13 mouse cellular contexts compared by ENCODE assay signal in genomic region chr1:104957046-104957445, GRCm38 (mm10).
A peak's percentile ranks its signal among the peaks of the same experiment; 100 is the strongest.
DNase-seq lines count a peak whose midpoint lies in the region; ATAC-seq lines count a peak whose summit lies in the region.
"Had no signal": no experiment of that assay in that cellular context is flagged by ENCODE, and none has a peak within 500 bp of the region (broad histone marks: within the 10 kb centered on the region; RNA-seq: fewer than 3 reads in every experiment).

No protein-coding gene starts in this region.

- H3K9ac ChIP-seq in kidney, embryonic 14.5 days (ENCODE audit: low read depth, low read length), result no peak overlapping the region
- H3K9ac ChIP-seq in midbrain, embryonic 12.5 days (replicated peaks), result no peak overlapping the region
- H3K9ac ChIP-seq: embryonic facial prominence, embryonic 15.5 days; liver, embryonic 15.5 days had no signal

- DNase-seq in kidney, adult 9 months, result no peak
- DNase-seq in cerebellum, adult 11-12 months, result peak; percentile 43
- DNase-seq in embryo, embryonic 11 days, result peak; percentile 41
- DNase-seq in thymus, postnatal 4 days, result no peak
- no peak for DNase-seq in left cerebral cortex, adult 9 months (ENCODE audit: low spot score in 2 of 2)
- DNase-seq: gastrocnemius, postnatal 10 days had no signal

- no peaks in the 10 kb centered on the region for H3K27me3 ChIP-seq in kidney, embryonic 14.5 days (ENCODE audit: control insufficient read depth, insufficient read depth, low read length)
- no peaks in the 10 kb centered on the region for H3K27me3 ChIP-seq in midbrain, embryonic 12.5 days
- H3K27me3 ChIP-seq: embryonic facial prominence, embryonic 15.5 days; liver, embryonic 15.5 days; megakaryocyte, embryonic 14.5 days had no signal

- no peak overlapping the region for H3K27ac ChIP-seq in kidney, embryonic 14.5 days (ENCODE audit: low read depth, low read length)
- H3K27ac ChIP-seq in midbrain, embryonic 12.5 days (replicated peaks), result no peak overlapping the region
- H3K27ac ChIP-seq: embryonic facial prominence, embryonic 15.5 days; liver, embryonic 15.5 days had no signal

- H3K9me3 ChIP-seq in kidney, embryonic 14.5 days (ENCODE audit: control insufficient read depth, low read length), result no peaks in the 10 kb centered on the region
- H3K9me3 ChIP-seq in midbrain, embryonic 12.5 days, result no peaks in the 10 kb centered on the region
- H3K9me3 ChIP-seq: embryonic facial prominence, embryonic 15.5 days; liver, embryonic 15.5 days had no signal

- 27% methylated on average over 6 of the region's 6 CpGs for WGBS in kidney, embryonic 14.5 days
- 27% methylated on average over 6 of the region's 6 CpGs for WGBS in midbrain, embryonic 12.5 days

- H3K36me3 ChIP-seq in kidney, embryonic 14.5 days (ENCODE audit: control insufficient read depth, insufficient read depth, low read length), result no peaks in the 10 kb centered on the region
- H3K36me3 ChIP-seq in midbrain, embryonic 12.5 days, result no peaks in the 10 kb centered on the region
- H3K36me3 ChIP-seq: embryonic facial prominence, embryonic 15.5 days; liver, embryonic 15.5 days had no signal

- no peaks in the 10 kb centered on the region for H3K4me1 ChIP-seq in kidney, embryonic 14.5 days (ENCODE audit: control insufficient read depth, insufficient read depth, low read length)
- H3K4me1 ChIP-seq in midbrain, embryonic 12.5 days, result peaks cover 5% of the 10 kb centered on the region; the same call in 1 of the 2 replicates
- H3K4me1 ChIP-seq: embryonic facial prominence, embryonic 15.5 days; liver, embryonic 15.5 days; megakaryocyte, embryonic 14.5 days had no signal

- H3K4me2 ChIP-seq in kidney, embryonic 14.5 days (replicated peaks; ENCODE audit: low read depth, low read length), result no peak overlapping the region
- H3K4me2 ChIP-seq in midbrain, embryonic 12.5 days (replicated peaks), result no peak overlapping the region
- H3K4me2 ChIP-seq: embryonic facial prominence, embryonic 15.5 days; liver, embryonic 15.5 days had no signal

- ATAC-seq in kidney, embryonic 14.5 days (ENCODE audit: low FRiP score, low TSS enrichment), result peak; percentile 28; the same call in 1 of the 2 replicates
- peak; percentile 69 for ATAC-seq in midbrain, embryonic 12.5 days (ENCODE audit: low FRiP score, low read depth)
- ATAC-seq in megakaryocyte progenitor cell, adult 5-6 weeks (replicated peaks; ENCODE audit: poor library complexity), result no peak
- ATAC-seq: Patski had no signal

- H3K4me3 ChIP-seq in kidney, embryonic 14.5 days (ENCODE audit: low read length), result no peak overlapping the region
- no peak overlapping the region for H3K4me3 ChIP-seq in midbrain, embryonic 12.5 days
- H3K4me3 ChIP-seq: embryonic facial prominence, embryonic 15.5 days; liver, embryonic 15.5 days; megakaryocyte, embryonic 14.5 days had no signal

Comparison
In these comparisons a context has a peak if more than half of its experiments do, and no peak if none do; other contexts are left out.
1. DNase-seq: peak in cerebellum, adult 11-12 months (single experiment) and embryo, embryonic 11 days (single experiment); none in kidney, adult 9 months (single experiment), thymus, postnatal 4 days (single experiment) and left cerebral cortex, adult 9 months (0 of 2).